Mouse (Mus musculus): ENCODE results near the gene Rps6kb2.

The Rps6kb2 gene

GRCm38 (mm10) chr19:4120496-4120895 is 42.7 kb downstream of the Rps6kb2 start:
- in situ Hi-C loops (cut with MboI; ENCODE audit: low sequenced_read_pairs): no loop called here

DNA sequence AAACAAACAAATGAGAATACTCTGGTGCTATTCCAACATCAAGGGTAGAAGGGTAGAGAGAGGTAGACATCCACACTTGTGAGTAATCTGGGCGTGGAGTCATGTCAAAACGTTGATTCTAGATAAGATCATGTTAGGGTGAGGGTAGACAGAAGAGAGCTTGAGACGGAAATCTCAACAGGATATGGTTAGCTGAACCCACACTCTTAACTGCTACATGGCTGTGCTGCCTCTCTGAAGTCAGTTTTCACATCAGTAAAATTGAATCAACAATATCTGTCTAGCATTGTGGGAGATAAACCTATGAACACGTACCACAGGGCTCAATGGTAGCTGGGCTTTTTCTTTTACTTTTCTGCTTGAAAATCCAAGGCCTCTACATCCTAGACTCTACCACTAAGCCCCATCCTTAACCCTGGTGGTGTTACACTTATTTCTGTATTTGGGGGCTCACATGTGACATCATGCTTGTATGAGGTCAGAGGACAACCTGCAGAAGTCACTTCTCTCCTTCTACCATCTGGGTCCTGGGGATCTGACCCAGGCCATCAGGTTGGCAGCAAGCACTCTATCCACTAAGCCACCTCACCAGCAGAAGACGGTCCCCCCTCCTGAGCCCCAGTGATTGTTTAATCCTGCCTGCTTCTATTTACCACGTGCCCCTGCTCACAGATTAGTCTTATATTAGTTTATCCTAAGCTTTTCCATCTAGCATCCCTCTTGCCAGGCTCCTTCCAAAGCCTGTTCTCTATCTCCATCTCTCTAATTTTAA is 43.3 kb downstream of the Rps6kb2 start:
- in situ Hi-C loops (cut with MboI; ENCODE audit: low sequenced_read_pairs): no loop called here

DNA sequence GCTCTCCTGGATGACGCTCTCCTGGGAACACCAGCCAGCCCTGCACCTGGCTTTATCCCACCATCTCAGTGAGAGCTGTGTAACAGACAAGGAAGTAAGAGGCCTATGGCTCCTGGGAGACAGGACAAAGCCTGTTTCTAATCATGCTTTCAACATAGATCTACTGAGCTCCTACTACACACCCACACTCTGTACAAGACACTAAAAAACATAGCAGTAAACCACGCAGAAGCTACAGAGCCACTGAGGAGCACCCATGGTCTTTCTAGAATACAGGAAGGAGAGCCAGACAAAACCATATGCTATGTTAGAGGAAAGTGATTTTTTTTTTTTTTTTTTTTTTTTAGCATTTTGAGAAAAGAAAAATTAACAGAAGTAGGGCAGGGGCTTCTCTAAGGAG is 44.8 kb downstream of the Rps6kb2 start:
- in situ Hi-C loops (cut with MboI; ENCODE audit: low sequenced_read_pairs): no loop called here

DNA sequence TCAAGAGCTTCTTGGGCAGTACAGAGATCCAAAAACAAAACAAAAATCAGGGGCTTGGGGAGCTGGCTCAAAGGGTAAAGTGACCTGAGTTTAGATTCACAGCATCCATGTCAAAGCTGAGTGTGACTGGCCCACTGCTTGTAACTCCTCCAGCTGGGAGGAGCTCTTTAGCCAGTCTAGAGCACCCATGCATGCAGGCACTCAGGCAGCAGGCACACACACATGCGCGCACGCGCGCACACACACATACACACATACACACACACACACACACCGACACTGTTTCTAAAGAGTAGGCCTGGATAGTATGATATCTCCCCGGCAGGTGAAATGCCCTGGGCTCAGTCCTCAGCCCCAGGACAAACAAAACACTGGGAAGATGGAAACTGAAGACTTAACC is 46.1 kb downstream of the Rps6kb2 start:
- in situ Hi-C loops (cut with MboI; ENCODE audit: low sequenced_read_pairs): no loop called here

GRCm38 (mm10) chr19:4115816-4116215 is 47.3 kb downstream of the Rps6kb2 start:
- in situ Hi-C loops (cut with MboI; ENCODE audit: low sequenced_read_pairs): no loop called here

DNA sequence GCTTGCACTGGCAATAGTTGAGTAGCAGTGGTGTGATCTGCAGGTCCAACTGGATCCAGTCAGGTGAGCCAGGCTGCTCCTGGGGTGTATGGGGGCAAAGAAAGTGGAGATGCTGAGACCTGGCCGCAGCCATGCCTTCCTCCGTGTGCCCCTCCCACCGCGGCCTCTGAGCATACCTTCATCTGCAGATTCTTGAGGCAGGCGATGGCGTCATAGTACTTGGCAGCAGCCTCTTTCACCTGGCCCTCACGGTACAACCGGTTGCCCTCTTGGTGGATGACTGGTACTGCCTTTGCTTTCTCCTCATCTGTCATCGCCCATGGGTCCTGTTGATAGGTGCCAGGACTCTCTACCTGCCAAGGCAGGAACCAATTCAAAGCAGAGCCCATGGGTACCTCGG is 48.0 kb downstream of the Rps6kb2 start:
- in situ Hi-C loops (cut with MboI; ENCODE audit: low sequenced_read_pairs): no loop called here

GRCm38 (mm10) chr19:4114551-4114950 is 48.6 kb downstream of the Rps6kb2 start:
- in situ Hi-C loops (cut with MboI; ENCODE audit: low sequenced_read_pairs): no loop called here

GRCm38 (mm10) chr19:4113806-4114230 is 49.3 kb downstream of the Rps6kb2 start:
- in situ Hi-C loops (cut with MboI; ENCODE audit: low sequenced_read_pairs): no loop called here

DNA sequence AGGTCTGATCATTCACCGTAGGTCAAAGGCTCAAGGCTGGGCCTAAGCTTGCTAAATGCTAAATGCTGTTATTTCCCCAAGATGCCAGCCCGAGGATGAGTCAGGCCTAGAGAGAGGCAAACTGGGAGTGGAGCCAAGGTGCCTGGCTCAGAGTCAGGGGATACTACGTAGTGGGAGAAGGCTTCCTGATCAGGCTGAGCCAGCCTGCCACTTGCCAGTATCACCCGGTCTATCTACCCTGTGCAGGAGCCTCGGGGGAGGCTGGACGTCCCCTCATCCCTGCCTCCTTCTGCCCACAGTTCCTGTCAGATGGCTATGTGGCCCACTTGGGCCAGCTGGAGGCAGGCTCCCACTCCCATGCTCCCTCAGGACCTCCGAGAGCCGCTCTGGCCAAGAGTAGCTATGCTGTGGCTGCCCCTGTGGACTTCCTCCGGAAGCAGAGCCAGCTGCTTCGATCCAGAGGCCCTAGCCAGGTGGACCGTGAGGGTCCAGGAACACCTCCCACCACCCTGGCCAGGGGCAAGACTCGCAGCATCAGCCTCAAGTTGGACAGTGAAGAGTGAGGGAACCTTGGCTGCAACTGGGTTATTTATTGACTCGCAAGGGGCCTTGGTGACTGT is 49.9 kb downstream of the Rps6kb2 start:
- in situ Hi-C loops (cut with MboI; ENCODE audit: low sequenced_read_pairs): no loop called here

DNA sequence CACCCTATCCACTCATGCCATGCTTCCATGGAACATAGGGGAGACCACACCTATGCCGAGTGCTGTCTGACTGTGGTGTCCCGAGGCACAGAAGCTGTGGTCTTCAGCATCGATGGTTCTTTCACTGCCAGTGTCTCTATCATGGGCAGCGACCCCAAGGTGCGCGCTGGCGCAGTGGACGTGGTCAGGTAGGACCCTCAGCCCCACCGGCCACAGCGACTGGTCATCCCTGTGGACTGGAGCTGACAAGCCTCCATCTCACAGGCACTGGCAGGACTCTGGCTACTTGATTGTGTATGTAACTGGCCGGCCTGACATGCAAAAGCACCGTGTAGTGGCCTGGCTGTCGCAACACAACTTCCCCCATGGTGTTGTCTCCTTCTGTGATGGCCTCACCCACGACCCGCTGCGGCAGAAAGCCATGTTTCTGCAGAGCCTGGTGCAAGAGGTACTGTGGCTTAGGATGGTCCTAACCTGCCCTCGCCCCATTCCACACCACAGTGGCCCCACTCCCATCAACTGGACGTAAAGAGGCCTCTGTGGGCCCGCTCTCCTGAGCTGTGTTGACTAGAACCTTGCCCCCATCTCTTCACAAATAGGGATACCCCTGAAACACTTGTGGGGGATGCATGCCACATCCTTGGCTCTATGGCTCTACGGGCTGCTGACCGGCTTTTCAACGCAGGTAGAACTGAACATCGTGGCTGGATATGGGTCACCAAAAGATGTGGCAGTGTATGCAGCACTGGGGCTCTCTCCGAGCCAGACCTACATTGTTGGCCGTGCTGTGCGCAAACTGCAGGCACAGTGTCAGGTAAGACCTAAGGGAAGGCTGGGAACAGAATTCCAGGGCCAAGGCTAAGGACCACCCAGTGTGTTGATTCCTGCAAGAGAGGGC is 50.8 kb downstream of the Rps6kb2 start:
- in situ Hi-C loops (cut with MboI; ENCODE audit: low sequenced_read_pairs): no loop called here

DNA sequence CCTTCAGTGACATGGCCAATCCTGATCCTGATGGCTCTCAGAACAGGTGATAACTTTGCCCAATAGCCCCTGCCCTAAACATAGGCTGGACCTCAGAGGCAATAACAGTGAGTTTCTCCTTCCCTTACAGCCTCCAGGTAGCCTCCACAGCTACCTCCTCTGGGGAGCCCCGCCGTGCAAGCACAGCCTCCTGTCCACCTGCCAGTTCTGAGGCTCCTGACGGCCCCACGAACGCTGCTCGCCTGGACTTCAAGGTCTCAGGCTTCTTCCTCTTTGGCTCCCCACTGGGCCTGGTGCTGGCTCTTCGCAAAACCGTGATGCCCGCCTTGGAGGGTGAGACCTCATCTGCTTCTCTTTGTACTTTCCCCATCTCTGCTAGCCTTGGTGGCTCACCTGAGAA is 54.6 kb downstream of the Rps6kb2 start:
- in situ Hi-C loops (cut with MboI; ENCODE audit: low sequenced_read_pairs): no loop called here

- in situ Hi-C loops (cut with MboI; ENCODE audit: low sequenced_read_pairs): no loop called here
Measured at GRCm38 (mm10) chr19:4106654-4107053, 56.5 kb downstream of the Rps6kb2 start.

DNA sequence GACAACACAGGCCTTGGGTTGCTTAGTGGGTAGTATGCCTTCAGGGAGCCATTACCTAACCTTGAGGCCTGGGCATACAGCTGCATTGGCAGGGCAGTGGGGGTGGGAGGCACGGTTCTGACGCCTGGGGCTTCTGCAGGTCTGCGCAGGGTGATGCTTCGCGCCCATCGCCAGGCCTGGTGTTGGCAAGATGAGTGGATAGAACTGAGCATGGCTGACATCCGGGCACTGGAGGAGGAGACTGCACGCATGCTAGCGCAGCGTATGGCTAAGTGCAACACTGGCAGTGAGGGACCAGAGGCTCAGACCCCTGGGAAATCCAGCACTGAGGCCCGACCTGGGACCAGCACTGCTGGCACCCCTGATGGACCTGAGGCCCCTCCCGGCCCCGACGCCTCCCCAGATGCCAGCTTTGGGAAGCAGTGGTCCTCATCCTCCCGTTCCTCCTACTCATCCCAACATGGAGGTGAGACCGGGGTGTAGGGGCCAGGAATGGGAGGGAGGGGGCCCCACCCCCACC is 58.4 kb downstream of the Rps6kb2 start:
- in situ Hi-C loops (cut with MboI; ENCODE audit: low sequenced_read_pairs): no loop called here

Measured in CH12F3 (cell line).